Mouse (Mus musculus) C2C12 (cell line): ENCODE results near the gene Hvcn1. TPM values are rescaled to one million over a fixed set of nuclear protein-coding genes. Genes with fewer than 3 reads are reported as not detected.

Experiments used
- H3K27me3 ChIP-seq: one replicate; pipeline ENCODE4 v1.6.1; 2011; ENCODE audit not compliant: control insufficient read depth, insufficient read depth, insufficient read length
- H3K36me3 ChIP-seq: one replicate; pipeline ENCODE4 v1.6.1; 2011; ENCODE audit not compliant: control insufficient read depth, insufficient read depth
- H3K4me3 ChIP-seq: one replicate; pipeline ENCODE4 v1.5.1; 2011; ENCODE audit warnings: mild to moderate bottlenecking, control low read depth; ENCODE audit not compliant: poor library complexity, insufficient read depth, severe bottlenecking
- H3K79me2 ChIP-seq: one replicate; pipeline ENCODE4 v1.6.1; 2011; ENCODE audit not compliant: control insufficient read depth, insufficient read depth
- H3K79me3 ChIP-seq: one replicate; pipeline ENCODE4 v1.6.1; 2011; ENCODE audit warnings: low read depth, control low read depth
- H3ac ChIP-seq: one replicate; pipeline ENCODE3; 2011; ENCODE audit warnings: low read depth; ENCODE audit not compliant: control insufficient read depth, insufficient read length
- CEBPB ChIP-seq: IDR thresholded peaks from one replicate; pipeline ENCODE4 v1.6.1; 2011; ENCODE audit warnings: low read depth, mild to moderate bottlenecking, control low read depth, moderate library complexity
- CTCF ChIP-seq: IDR thresholded peaks from one replicate; pipeline ENCODE4 v1.5.1; 2011; ENCODE audit not compliant: control insufficient read depth, insufficient read depth, insufficient read length
- FOSL1 ChIP-seq: IDR thresholded peaks from one replicate; pipeline ENCODE4 v1.8.0; 2011; ENCODE audit warnings: mild to moderate bottlenecking, low read length; ENCODE audit not compliant: poor library complexity, insufficient read depth, severe bottlenecking
- MAX ChIP-seq: IDR thresholded peaks from one replicate; pipeline ENCODE4 v1.6.1; 2011; ENCODE audit warnings: mild to moderate bottlenecking, control low read depth
- MYOD1 ChIP-seq: IDR thresholded peaks from one replicate; pipeline ENCODE4 v1.6.1; 2011; ENCODE audit warnings: low read depth; ENCODE audit not compliant: control insufficient read depth, insufficient read length
- MYOG ChIP-seq: IDR thresholded peaks from one replicate; pipeline ENCODE4 v1.6.1; 2011; ENCODE audit not compliant: control insufficient read depth, insufficient read length; ENCODE audit errors: extremely low read depth
- USF1 ChIP-seq: IDR thresholded peaks from one replicate; pipeline ENCODE4 v1.6.1; 2011; ENCODE audit warnings: low read depth, mild to moderate bottlenecking, control low read depth, moderate library complexity
- polyA plus RNA-seq: library from polyadenylated mRNA; unstranded; fragments of >200 nt; fragmentation: generic; extraction: Trizol; gene quantifications from one replicate; pipeline ENCODE4 v1.2.1, GENCODE M21; 2012; ENCODE audit warnings: missing spikeins

The Hvcn1 gene
- polyA plus RNA-seq, 1 experiment, result 0.02 TPM

DNA sequence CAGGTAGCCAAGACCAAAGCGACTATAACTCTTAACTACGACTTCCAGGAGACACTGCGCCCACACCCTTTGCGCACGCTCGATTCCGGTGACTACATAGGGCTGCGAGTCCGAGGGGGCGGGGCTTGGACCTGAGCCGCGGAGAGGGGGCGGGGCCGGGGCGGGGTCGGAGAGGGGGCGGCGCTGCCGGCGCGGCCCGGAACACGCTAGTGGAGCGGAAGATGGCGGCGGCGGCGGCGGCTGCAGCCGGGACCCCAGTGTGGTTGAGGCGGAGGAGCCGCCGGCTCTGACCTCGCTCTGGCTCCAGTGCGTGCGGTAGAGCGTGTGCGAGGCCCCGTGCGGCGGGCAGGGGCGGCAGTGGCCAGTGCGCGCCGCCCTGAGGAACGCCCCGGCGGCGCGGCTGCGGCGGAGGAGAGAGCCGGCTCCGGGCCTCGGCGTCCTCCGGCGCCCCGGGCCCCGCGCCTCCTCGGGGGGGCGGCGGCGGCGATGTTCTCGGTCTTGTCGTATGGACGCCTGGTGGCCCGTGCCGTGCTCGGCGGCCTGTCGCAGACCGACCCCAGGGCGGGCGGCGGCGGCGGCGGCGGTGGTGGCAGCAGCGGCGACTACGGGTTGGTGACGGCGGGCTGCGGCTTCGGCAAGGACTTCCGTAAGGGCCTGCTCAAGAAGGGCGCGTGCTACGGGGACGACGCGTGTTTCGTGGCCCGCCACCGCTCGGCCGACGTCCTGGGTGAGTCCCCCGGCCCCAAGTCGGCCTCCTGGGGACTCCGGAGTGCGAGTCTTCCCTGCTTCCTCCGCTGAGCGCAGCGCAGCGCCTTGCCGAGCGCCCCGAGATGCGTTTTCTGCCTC lies 77.8 kb downstream of the Hvcn1 start, which contains the start of gene Pptc7:
Gene Pptc7 (plus strand): TSS at position 183 of the 846 bp plus-strand sequence.
- Histone ChIP-seq H3ac (peak within 1 kb of the TSS; percentile 84), H3K4me3 (peak within 1 kb of the TSS; percentile 69)
- no peak for TF ChIP-seq CTCF
- TF ChIP-seq MYOD1, result no peak
- no peak for TF ChIP-seq MYOG
- TF ChIP-seq MAX, result no peak
- TF ChIP-seq CEBPB, result no peak

DNA sequence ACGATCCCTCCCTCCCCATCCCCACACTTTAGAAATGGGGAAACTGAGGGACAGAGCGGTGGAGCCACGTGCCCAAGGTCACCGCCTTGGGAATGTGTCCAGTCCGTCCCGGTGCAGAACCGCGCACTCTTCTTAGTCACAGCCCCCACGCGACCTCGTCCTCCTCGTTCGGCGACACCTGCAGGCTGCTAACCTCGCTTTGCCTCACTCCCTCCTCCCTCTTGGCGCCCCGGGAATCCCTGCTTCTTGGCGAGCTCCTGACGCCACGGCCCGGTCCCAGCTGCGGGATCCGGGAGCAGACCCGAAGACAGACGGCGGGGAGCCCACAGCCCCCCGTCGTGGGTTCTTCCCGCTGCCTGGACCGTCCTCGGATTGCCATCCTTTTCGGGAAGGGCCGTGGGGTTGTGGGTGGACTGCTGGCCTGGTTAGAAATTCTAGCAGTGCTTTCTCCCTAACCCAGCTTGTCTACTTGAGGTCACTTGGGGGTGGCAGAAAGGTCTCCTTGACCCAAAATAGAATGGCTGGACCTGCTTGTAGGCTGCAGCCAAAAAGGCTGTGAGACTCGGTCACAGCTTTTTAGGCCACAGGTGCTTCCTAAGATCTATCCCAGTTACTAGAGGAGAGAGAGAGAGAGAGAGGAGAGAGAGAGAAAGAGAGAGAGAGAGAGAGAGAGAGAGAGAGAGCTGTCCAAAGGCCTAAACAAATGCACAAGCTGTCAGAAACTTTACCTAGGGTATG lies 78.6 kb downstream of the Hvcn1 start:
- Histone ChIP-seq H3K79me3 (peaks cover 49% of the 10 kb centered on the region), H3ac (peak overlapping the region; percentile 84), H3K4me3 (peak overlapping the region; percentile 69), H3K36me3 (peaks cover 4% of the 10 kb centered on the region), H3K27me3 (no peaks in the 10 kb centered on the region), H3K79me2 (peaks cover 61% of the 10 kb centered on the region)
- TF ChIP-seq FOSL1 (no peak), MYOG (no peak), MYOD1 (no peak), CEBPB (no peak), USF1 (no peak), CTCF (no peak), MAX (no peak)

More for the DNA sequence above, 77.8 kb downstream of the Hvcn1 start, which contains the start of gene Pptc7:
- Histone ChIP-seq H3K36me3 (no peaks in the 10 kb centered on the region), H3K27me3 (no peaks in the 10 kb centered on the region), H3K79me3 (peaks cover 41% of the 10 kb centered on the region), H3K79me2 (peaks cover 53% of the 10 kb centered on the region)

DNA sequence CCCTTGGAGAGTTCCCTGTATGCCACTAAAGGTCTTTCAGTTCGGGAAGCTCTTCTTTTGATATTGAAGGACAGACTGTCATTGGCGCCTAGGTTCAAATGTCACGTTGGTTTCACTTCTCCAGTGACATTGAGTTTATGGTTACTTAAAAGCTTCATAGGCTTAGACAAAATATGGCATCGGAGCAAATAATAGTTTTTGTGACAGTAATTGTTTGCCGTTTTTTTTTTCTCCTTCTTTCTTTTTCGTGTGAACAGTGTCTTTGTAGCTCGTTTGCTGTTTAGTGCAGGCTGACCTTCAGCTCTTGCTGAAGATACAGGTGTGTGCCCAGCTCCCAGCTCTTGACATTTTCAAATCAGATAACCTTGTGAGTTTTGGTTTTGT lies 79.2 kb downstream of the Hvcn1 start:
- H3ac ChIP-seq, result no peak overlapping the region
- peak overlapping the region; percentile 69 for H3K4me3 ChIP-seq
- H3K79me2 ChIP-seq, result peaks cover 66% of the 10 kb centered on the region
- TF ChIP-seq USF1, result no peak
- no peak for TF ChIP-seq MYOG
- peaks cover 52% of the 10 kb centered on the region for H3K79me3 ChIP-seq
- H3K27me3 ChIP-seq, result no peaks in the 10 kb centered on the region
- peaks cover 4% of the 10 kb centered on the region for H3K36me3 ChIP-seq

DNA sequence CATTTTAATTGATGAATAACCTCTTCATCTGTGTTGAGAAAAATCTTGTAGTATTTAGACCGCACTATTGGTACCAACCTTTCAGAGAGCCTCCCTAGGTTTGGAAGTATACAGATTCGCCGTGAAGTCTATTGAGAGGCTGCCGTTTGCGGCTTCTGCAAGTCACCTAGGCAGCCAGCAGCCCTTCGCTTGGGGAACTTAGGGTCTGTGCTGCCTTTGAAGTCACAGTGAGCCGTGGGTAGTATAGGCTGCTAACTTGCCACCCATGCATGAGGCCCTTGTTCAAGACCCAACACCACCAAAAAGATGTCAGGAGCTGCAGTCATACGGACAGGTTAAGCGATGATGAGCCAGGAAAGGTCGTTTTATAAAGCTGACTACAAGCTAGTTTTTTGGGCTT lies 79.6 kb downstream of the Hvcn1 start:
- H3K27me3 ChIP-seq, result no peaks in the 10 kb centered on the region
- peaks cover 56% of the 10 kb centered on the region for H3K79me3 ChIP-seq
- peaks cover 4% of the 10 kb centered on the region for H3K36me3 ChIP-seq
- H3ac ChIP-seq, result peak overlapping the region; percentile 12
- TF ChIP-seq MYOD1 (no peak), MYOG (no peak), MAX (no peak), USF1 (no peak), CEBPB (no peak), FOSL1 (no peak), CTCF (no peak)
- H3K4me3 ChIP-seq, result no peak overlapping the region
- peaks cover 71% of the 10 kb centered on the region for H3K79me2 ChIP-seq

DNA sequence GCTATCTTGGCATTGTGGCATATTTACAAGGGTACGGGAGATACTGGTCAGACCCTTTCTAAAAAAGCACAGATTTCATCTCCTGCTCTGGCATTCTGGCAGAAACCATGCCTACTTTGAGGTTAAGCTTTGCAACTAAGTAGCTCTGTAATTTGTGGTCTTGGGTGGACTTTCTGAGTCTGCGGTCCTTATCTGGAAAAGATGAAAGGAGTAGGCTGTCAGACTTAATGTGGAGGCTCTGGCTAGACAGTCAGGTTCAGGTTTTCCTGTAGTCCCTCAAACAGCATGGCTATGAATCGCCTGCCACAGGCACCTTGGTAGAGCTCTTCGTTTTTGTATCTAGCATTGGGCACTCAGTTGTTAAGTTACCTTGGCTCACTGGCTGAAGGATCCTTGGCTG lies 80.4 kb downstream of the Hvcn1 start:
- TF ChIP-seq FOSL1 (no peak), MAX (no peak), USF1 (no peak), CTCF (no peak), CEBPB (no peak), MYOG (no peak), MYOD1 (no peak)
- peaks cover 79% of the 10 kb centered on the region for H3K79me2 ChIP-seq
- H3K27me3 ChIP-seq, result no peaks in the 10 kb centered on the region
- H3K36me3 ChIP-seq, result peaks cover 4% of the 10 kb centered on the region
- peaks cover 64% of the 10 kb centered on the region for H3K79me3 ChIP-seq
- H3K4me3 ChIP-seq, result no peak overlapping the region
- no peak overlapping the region for H3ac ChIP-seq
